In the genomic region with DNA sequence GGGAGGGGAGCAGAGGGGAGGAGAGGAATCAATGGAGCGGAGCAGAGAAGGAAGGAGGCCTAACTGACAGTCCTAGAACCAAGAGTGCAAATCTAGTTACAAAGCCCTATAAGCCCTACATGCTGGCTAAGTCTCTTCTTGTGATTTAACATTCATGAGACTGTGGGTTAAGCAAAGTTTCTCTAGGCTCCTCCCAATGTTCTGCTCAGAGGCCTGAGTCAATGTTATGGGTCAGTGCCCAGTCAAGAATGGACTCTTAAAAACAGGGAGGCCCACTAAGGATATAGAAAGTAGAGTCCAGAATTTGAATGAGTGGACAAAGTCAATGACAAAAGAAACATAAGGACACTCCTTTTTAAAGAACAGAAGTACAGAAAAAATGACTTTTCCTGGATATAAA, we compare ENCODE assay signal across 26 mouse cellular contexts. TPM values are rescaled to one million over a fixed set of nuclear protein-coding genes. Genes with fewer than 3 reads are reported as not detected.
DNase-seq lines count a peak whose midpoint lies in the region; ATAC-seq and TF ChIP-seq lines count a peak whose summit lies in the region.
"Had no signal": no experiment of that assay in that cellular context is flagged by ENCODE, and none has a peak within 500 bp of the region (broad histone marks: within the 10 kb centered on the region; RNA-seq: fewer than 3 reads in every experiment).

No protein-coding gene starts in this region.

- H3K9me3 ChIP-seq in midbrain, embryonic 11.5 days (ENCODE audit: control insufficient read depth, low read length), result no peaks in the 10 kb centered on the region
- no peaks in the 10 kb centered on the region for H3K9me3 ChIP-seq in midbrain, postnatal 0 days (ENCODE audit: low read length)
- no peaks in the 10 kb centered on the region for H3K9me3 ChIP-seq in kidney, embryonic 16.5 days (ENCODE audit: low read length)
- H3K9me3 ChIP-seq: embryonic facial prominence, embryonic 13.5 days; forebrain, embryonic 13.5 days; heart, embryonic 13.5 days; hindbrain, embryonic 12.5 days; limb, embryonic 12.5 days; neural tube, embryonic 15.5 days; stomach, embryonic 15.5 days had no signal

- WGBS in kidney, adult 2 months, result 75% methylated on average over 1 of the region's 1 CpGs
- WGBS in midbrain, embryonic 11.5 days, result 67% methylated on average over 1 of the region's 1 CpGs
- 55% methylated on average over 1 of the region's 1 CpGs for WGBS in midbrain, postnatal 0 days
- 91% methylated on average over 1 of the region's 1 CpGs for WGBS in kidney, embryonic 16.5 days

- H3K36me3 ChIP-seq in kidney, adult 2 months (ENCODE audit: control insufficient read depth, insufficient read depth, low read length), result no peaks in the 10 kb centered on the region; the same call in 1 of the 2 replicates
- H3K36me3 ChIP-seq in midbrain, embryonic 11.5 days (ENCODE audit: control insufficient read depth, insufficient read depth, low read length), result peaks cover 3% of the 10 kb centered on the region; the same call in 1 of the 2 replicates
- peaks cover 16% of the 10 kb centered on the region for H3K36me3 ChIP-seq in midbrain, postnatal 0 days (ENCODE audit: insufficient read depth, low read length)
- peaks cover 10% of the 10 kb centered on the region for H3K36me3 ChIP-seq in kidney, embryonic 16.5 days (ENCODE audit: insufficient read depth, low read length)

- H3K4me3 ChIP-seq in kidney, adult 2 months (ENCODE audit: insufficient read depth, low read depth, low read length), result no peak overlapping the region
- no peak overlapping the region for H3K4me3 ChIP-seq in midbrain, embryonic 11.5 days (ENCODE audit: low read depth, low read length)
- no peak overlapping the region for H3K4me3 ChIP-seq in midbrain, postnatal 0 days (ENCODE audit: low read depth, low read length)
- no peak overlapping the region for H3K4me3 ChIP-seq in kidney, embryonic 16.5 days (ENCODE audit: low read length)
- H3K4me3 ChIP-seq: embryonic facial prominence, embryonic 13.5 days; erythroblast, embryonic 14.5 days; forebrain, embryonic 13.5 days; heart, embryonic 13.5 days; hindbrain, embryonic 12.5 days; limb, embryonic 12.5 days; neural tube, embryonic 15.5 days; stomach, embryonic 15.5 days had no signal

- H3K4me1 ChIP-seq in kidney, adult 2 months (ENCODE audit: control insufficient read depth, insufficient read depth, low read length), result peaks cover 20% of the 10 kb centered on the region
- peaks cover 16% of the 10 kb centered on the region for H3K4me1 ChIP-seq in midbrain, embryonic 11.5 days (ENCODE audit: control insufficient read depth, insufficient read depth, low read length)
- peaks cover 8% of the 10 kb centered on the region; the same call in 1 of the 2 replicates for H3K4me1 ChIP-seq in midbrain, postnatal 0 days (ENCODE audit: insufficient read depth, low read length)
- H3K4me1 ChIP-seq in kidney, embryonic 16.5 days (ENCODE audit: insufficient read depth, low read length), result peaks cover 41% of the 10 kb centered on the region

- no peaks in the 10 kb centered on the region for H3K27me3 ChIP-seq in kidney, adult 2 months (replicated peaks; ENCODE audit: control insufficient read depth, insufficient read depth, low read length)
- no peaks in the 10 kb centered on the region for H3K27me3 ChIP-seq in midbrain, embryonic 11.5 days (ENCODE audit: control insufficient read depth, insufficient read depth, low read length)
- H3K27me3 ChIP-seq in midbrain, postnatal 0 days (ENCODE audit: insufficient read depth, low read length), result no peaks in the 10 kb centered on the region
- no peaks in the 10 kb centered on the region for H3K27me3 ChIP-seq in kidney, embryonic 16.5 days (ENCODE audit: insufficient read depth, low read length)
- H3K27me3 ChIP-seq: embryonic facial prominence, embryonic 13.5 days; forebrain, embryonic 13.5 days; heart, embryonic 13.5 days; hindbrain, embryonic 12.5 days; limb, embryonic 12.5 days; neural tube, embryonic 15.5 days; stomach, embryonic 15.5 days had no signal

- no peak for ATAC-seq in midbrain, embryonic 11.5 days (ENCODE audit: low FRiP score)
- no peak for ATAC-seq in midbrain, postnatal 0 days (ENCODE audit: low FRiP score)
- peak; percentile 70; the same call in 1 of the 2 replicates for ATAC-seq in kidney, embryonic 16.5 days (ENCODE audit: low FRiP score, low TSS enrichment)
- ATAC-seq: forebrain, embryonic 13.5 days; midbrain, embryonic 16.5 days had no signal

- DNase-seq in kidney, adult 2 months, result peak; percentile 71
- DNase-seq in kidney, postnatal 4 days, result no peak
- DNase-seq in midbrain, embryonic 11.5 days (ENCODE audit: low spot score, missing footprints), result peak; percentile 76
- no peak for DNase-seq in midbrain, postnatal 0 days (ENCODE audit: low spot score)
- no peak for DNase-seq in frontal cortex, postnatal 14 days (ENCODE audit: low spot score in 2 of 2)
- DNase-seq in left cerebral cortex, postnatal 14 days (ENCODE audit: low spot score in 2 of 2), result no peak
- DNase-seq: adrenal gland, postnatal 14 days; cerebellum, adult 8-10 months; cerebellum, postnatal 36 days; embryo, embryonic 11 days; layer of hippocampus, adult 9-11 months; lung, adult 2 months; right cerebral cortex, adult 18-20 months; right cerebral cortex, postnatal 4 days had no signal

- no peak overlapping the region for H3K9ac ChIP-seq in midbrain, embryonic 11.5 days (ENCODE audit: low read length)
- H3K9ac ChIP-seq in midbrain, postnatal 0 days (replicated peaks; ENCODE audit: low read length, poor library complexity, severe bottlenecking), result no peak overlapping the region
- H3K9ac ChIP-seq in kidney, embryonic 16.5 days (replicated peaks; ENCODE audit: low read length), result no peak overlapping the region
- H3K9ac ChIP-seq: embryonic facial prominence, embryonic 13.5 days; forebrain, embryonic 13.5 days; hindbrain, embryonic 12.5 days; limb, embryonic 12.5 days; neural tube, embryonic 15.5 days; stomach, embryonic 15.5 days had no signal

- TF ChIP-seq CTCF in kidney, adult 2 months (conservative IDR thresholded peaks at IDR 0.05; ENCODE audit: insufficient read depth, insufficient read length, low read depth, low read length), result no peak
- TF ChIP-seq CTCF in midbrain, postnatal 0 days (IDR thresholded peaks at IDR 0.05), result no peak

- intact Hi-C loops in left cerebral cortex, postnatal 14 days (cut with DNase I), result no loop called here

- no peak for TF ChIP-seq POLR2A in kidney, adult 2 months (IDR thresholded peaks at IDR 0.05; ENCODE audit: low read depth, low read length)

- H3K27ac ChIP-seq in kidney, adult 2 months (ENCODE audit: insufficient read depth, low read depth, low read length), result no peak overlapping the region; the same call in 1 of the 2 replicates
- no peak overlapping the region for H3K27ac ChIP-seq in midbrain, embryonic 11.5 days (ENCODE audit: low read depth, low read length)
- no peak overlapping the region for H3K27ac ChIP-seq in midbrain, postnatal 0 days (ENCODE audit: low read depth, low read length)
- peak overlapping the region; percentile 61 for H3K27ac ChIP-seq in kidney, embryonic 16.5 days (ENCODE audit: low read length)
- H3K27ac ChIP-seq: embryonic facial prominence, embryonic 13.5 days; forebrain, embryonic 13.5 days; hindbrain, embryonic 12.5 days; limb, embryonic 12.5 days; macrophage; neural tube, embryonic 15.5 days; stomach, embryonic 15.5 days had no signal

- H3K4me2 ChIP-seq in midbrain, embryonic 11.5 days, result no peak overlapping the region
- H3K4me2 ChIP-seq in midbrain, postnatal 0 days (ENCODE audit: low read depth, low read length, poor library complexity, severe bottlenecking), result no peak overlapping the region
- no peak overlapping the region for H3K4me2 ChIP-seq in kidney, embryonic 16.5 days (replicated peaks; ENCODE audit: low read depth, low read length)
- H3K4me2 ChIP-seq: embryonic facial prominence, embryonic 13.5 days; forebrain, embryonic 13.5 days; heart, embryonic 13.5 days; hindbrain, embryonic 12.5 days; limb, embryonic 12.5 days; liver, embryonic 11.5 days; neural tube, embryonic 15.5 days; stomach, embryonic 15.5 days had no signal

RNA-seq across cellular contexts. Expression of gene Ints3, which starts 5.8 kb away (rescaled TPM):
- 22.9 and 23.6 TPM in 2 replicates for polyA plus RNA-seq in kidney, adult 2 months (2012; rRNA removed)
- polyA plus RNA-seq in midbrain, embryonic 11.5 days (2014; fragmentation: Nextera tagmentation; extraction: Ambion mirVana), result 34.4 and 34.7 TPM in 2 replicates
- 58.5 and 61.8 TPM in 2 replicates for total RNA-seq in midbrain, postnatal 0 days (2014; rRNA removed)
- polyA plus RNA-seq in midbrain, postnatal 0 days (2015; fragmentation: Nextera tagmentation; extraction: Ambion mirVana), result 19.7 and 22.3 TPM in 2 replicates
- polyA plus RNA-seq in kidney, embryonic 16.5 days (2015; fragmentation: Nextera tagmentation; extraction: Ambion mirVana), result 32.7 and 33.3 TPM in 2 replicates
- total RNA-seq in left cerebral cortex, postnatal 14 days (2021), result 10 to 100 TPM; 61.4 to 65.3 TPM

RNA-seq across cellular contexts. Expression of gene Slc27a3, which starts 37.8 kb away (rescaled TPM):
- 12.9 and 16.2 TPM in 2 replicates for polyA plus RNA-seq in kidney, adult 2 months (2012; rRNA removed)
- polyA plus RNA-seq in midbrain, embryonic 11.5 days (2014; fragmentation: Nextera tagmentation; extraction: Ambion mirVana), result 9.3 and 10.0 TPM in 2 replicates
- total RNA-seq in midbrain, postnatal 0 days (2014; rRNA removed), result 64.8 and 86.6 TPM in 2 replicates
- polyA plus RNA-seq in midbrain, postnatal 0 days (2015; fragmentation: Nextera tagmentation; extraction: Ambion mirVana), result 30.8 and 31.4 TPM in 2 replicates
- polyA plus RNA-seq in kidney, embryonic 16.5 days (2015; fragmentation: Nextera tagmentation; extraction: Ambion mirVana), result 15.7 and 18.3 TPM in 2 replicates
- total RNA-seq in left cerebral cortex, postnatal 14 days (2021), result 1 to 10 TPM; 5.1 to 6.2 TPM

RNA-seq across cellular contexts. Expression of gene Npr1, which starts 38.1 kb away (rescaled TPM):
- polyA plus RNA-seq in kidney, adult 2 months (2012; rRNA removed), result 51.4 and 55.4 TPM in 2 replicates
- polyA plus RNA-seq in midbrain, embryonic 11.5 days (2014; fragmentation: Nextera tagmentation; extraction: Ambion mirVana), result 2.4 and 2.7 TPM in 2 replicates
- total RNA-seq in midbrain, postnatal 0 days (2014; rRNA removed), result 4.0 and 4.1 TPM in 2 replicates
- 1.5 and 2.0 TPM in 2 replicates for polyA plus RNA-seq in midbrain, postnatal 0 days (2015; fragmentation: Nextera tagmentation; extraction: Ambion mirVana)
- 20.0 and 20.5 TPM in 2 replicates for polyA plus RNA-seq in kidney, embryonic 16.5 days (2015; fragmentation: Nextera tagmentation; extraction: Ambion mirVana)
- total RNA-seq in left cerebral cortex, postnatal 14 days (2021), result 1 to 10 TPM; 3.4 TPM

RNA-seq across cellular contexts. Expression of gene Ilf2, which starts 48.4 kb away (rescaled TPM):
- 19.4 and 22.8 TPM in 2 replicates for polyA plus RNA-seq in kidney, adult 2 months (2012; rRNA removed)
- polyA plus RNA-seq in midbrain, embryonic 11.5 days (2014; fragmentation: Nextera tagmentation; extraction: Ambion mirVana), result 338 and 369 TPM in 2 replicates
- 136 and 147 TPM in 2 replicates for total RNA-seq in midbrain, postnatal 0 days (2014; rRNA removed)
- 177 and 182 TPM in 2 replicates for polyA plus RNA-seq in midbrain, postnatal 0 days (2015; fragmentation: Nextera tagmentation; extraction: Ambion mirVana)
- polyA plus RNA-seq in kidney, embryonic 16.5 days (2015; fragmentation: Nextera tagmentation; extraction: Ambion mirVana), result 219 and 223 TPM in 2 replicates
- 10 to 100 TPM; 88.9 to 91.5 TPM for total RNA-seq in left cerebral cortex, postnatal 14 days (2021)

Comparison
In these comparisons a context has a peak if more than half of its experiments do, and no peak if none do; other contexts are left out.
1. DNase-seq: peak in kidney, adult 2 months (single experiment) and midbrain, embryonic 11.5 days (single experiment); none in kidney, postnatal 4 days (0 of 2), midbrain, postnatal 0 days (single experiment), frontal cortex, postnatal 14 days (0 of 2) and left cerebral cortex, postnatal 14 days (0 of 2).